Mouse (Mus musculus) neural tube, embryonic 12.5 days (tissue): ENCODE results near the gene Tnk1. TPM values are rescaled to one million over a fixed set of nuclear protein-coding genes. Genes with fewer than 3 reads are reported as not detected.
A peak's percentile ranks its signal among the peaks of the same experiment; 100 is the strongest.

ENCODE experiments used
- ATAC-seq: fragments of 200-750 bp; cut with Nextera tagmentation; 2 replicates; pipeline ENCODE4 v1.8.0; 2017; ENCODE audit warnings: low read depth, mild to moderate bottlenecking, moderate TSS enrichment, moderate library complexity; ENCODE audit not compliant: low FRiP score
- H3K27ac ChIP-seq: fragments of 300-500 bp; sonication (generic); 2 replicates; pipeline ENCODE4 v1.5.1; 2016
- H3K27me3 ChIP-seq: fragments of 300-500 bp; sonication (generic); replicated peaks from 2 replicates; pipeline ENCODE4 v1.6.1; 2016; ENCODE audit warnings: mild to moderate bottlenecking
- H3K36me3 ChIP-seq: fragments of 300-500 bp; sonication (generic); 2 replicates; pipeline ENCODE4 v1.6.1; 2016; ENCODE audit warnings: mild to moderate bottlenecking
- H3K4me1 ChIP-seq: fragments of 300-500 bp; sonication (generic); 2 replicates; pipeline ENCODE4 v1.6.1; 2016
- H3K4me2 ChIP-seq: fragments of 300-500 bp; sonication (generic); replicated peaks from 2 replicates; pipeline ENCODE4 v1.6.1; 2016; ENCODE audit warnings: mild to moderate bottlenecking
- H3K4me3 ChIP-seq: fragments of 300-500 bp; sonication (generic); 2 replicates; pipeline ENCODE4 v1.5.1; 2016
- H3K9ac ChIP-seq: fragments of 300-500 bp; sonication (generic); 2 replicates; pipeline ENCODE4 v1.6.1; 2016; ENCODE audit warnings: mild to moderate bottlenecking
- H3K9me3 ChIP-seq: fragments of 300-500 bp; sonication (generic); 2 replicates; pipeline ENCODE4 v1.6.1; 2016; ENCODE audit warnings: mild to moderate bottlenecking
- WGBS: fragments of 180-500 bp; shearing (Covaris S2); methylation state at CpG from one replicate; pipeline ENCODE4 v1.1.7; 2016; 5-methylcytosine and 5-hydroxymethylcytosine counted together
- polyA plus RNA-seq: library from polyadenylated mRNA; unstranded; fragments of >200 nt; fragmentation: Nextera tagmentation; extraction: Ambion mirVana; gene quantifications from 2 replicates; pipeline ENCODE4 v1.2.1, GENCODE M21; 2016

The Tnk1 gene
- polyA plus RNA-seq, 1 experiment from 2014 or later = 0.30 TPM

- no peak overlapping the region for H3K9ac ChIP-seq
- no peak overlapping the region for H3K4me3 ChIP-seq
- H3K4me2 ChIP-seq = no peak overlapping the region
- WGBS = 86% methylated on average over 8 of the region's 8 CpGs
- no peaks in the 10 kb centered on the region for H3K36me3 ChIP-seq
- H3K27ac ChIP-seq = no peak overlapping the region
- H3K27me3 ChIP-seq = peaks cover 11% of the 10 kb centered on the region; the same call in 1 of the 2 replicates
- peaks cover 20% of the 10 kb centered on the region for H3K4me1 ChIP-seq
- ATAC-seq = no peak
- H3K9me3 ChIP-seq = no peaks in the 10 kb centered on the region
Observed at GRCm38 (mm10) chr11:69884663-69885062, 26.1 kb upstream of the Tnk1 start.

- ATAC-seq = no peak
- WGBS = 83% methylated on average over 9 of the region's 9 CpGs
- no peak overlapping the region for H3K27ac ChIP-seq
- H3K9me3 ChIP-seq = no peaks in the 10 kb centered on the region
- H3K36me3 ChIP-seq = no peaks in the 10 kb centered on the region
- no peak overlapping the region for H3K9ac ChIP-seq
- peaks cover 13% of the 10 kb centered on the region; the same call in 1 of the 2 replicates for H3K27me3 ChIP-seq
- no peak overlapping the region for H3K4me2 ChIP-seq
- peaks cover 20% of the 10 kb centered on the region for H3K4me1 ChIP-seq
- H3K4me3 ChIP-seq = no peak overlapping the region
Observed at GRCm38 (mm10) chr11:69884240-69884639, 25.7 kb upstream of the Tnk1 start.

- Histone ChIP-seq H3K27me3 (peaks cover 13% of the 10 kb centered on the region; the same call in 1 of the 2 replicates), H3K4me2 (no peak overlapping the region), H3K9me3 (no peaks in the 10 kb centered on the region), H3K4me3 (no peak overlapping the region), H3K4me1 (peaks cover 26% of the 10 kb centered on the region), H3K36me3 (no peaks in the 10 kb centered on the region), H3K27ac (no peak overlapping the region), H3K9ac (no peak overlapping the region)
- ATAC-seq = no peak
- 85% methylated on average over 8 of the region's 8 CpGs for WGBS
Observed at GRCm38 (mm10) chr11:69883527-69884151, 25.1 kb upstream of the Tnk1 start.

GRCm38 (mm10) chr11:69883066-69883465 is 24.5 kb upstream of the Tnk1 start:
- H3K27ac ChIP-seq = no peak overlapping the region
- H3K9me3 ChIP-seq = no peaks in the 10 kb centered on the region
- H3K36me3 ChIP-seq = no peaks in the 10 kb centered on the region
- H3K27me3 ChIP-seq = peaks cover 13% of the 10 kb centered on the region; the same call in 1 of the 2 replicates
- H3K4me1 ChIP-seq = peaks cover 31% of the 10 kb centered on the region
- no peak overlapping the region for H3K9ac ChIP-seq
- H3K4me2 ChIP-seq = no peak overlapping the region
- no peak overlapping the region for H3K4me3 ChIP-seq
- 61% methylated on average over 4 of the region's 4 CpGs for WGBS
- no peak for ATAC-seq

- H3K4me2 ChIP-seq = peak overlapping the region; percentile 84
Observed at GRCm38 (mm10) chr11:69881787-69882670, 23.5 kb upstream of the Tnk1 start.

GRCm38 (mm10) chr11:69880853-69881603 is 22.5 kb upstream of the Tnk1 start, which contains the start of gene Kctd11:
TSS of gene Kctd11 (minus strand) at chr11:69881406.
- Histone ChIP-seq H3K27ac (peak within 1 kb of the TSS; percentile 26; the same call in 1 of the 2 replicates), H3K36me3 (no peaks in the 10 kb centered on the region), H3K9ac (peak within 1 kb of the TSS; percentile 54), H3K4me2 (peak within 1 kb of the TSS; percentile 84), H3K4me3 (peak within 1 kb of the TSS; percentile 46), H3K9me3 (no peaks in the 10 kb centered on the region), H3K4me1 (peaks cover 36% of the 10 kb centered on the region), H3K27me3 (peaks cover 13% of the 10 kb centered on the region; the same call in 1 of the 2 replicates)
- WGBS = under 1% methylated on average over 46 of the region's 46 CpGs
- ATAC-seq = peak; percentile 77

More at GRCm38 (mm10) chr11:69881787-69882670, 23.5 kb upstream of the Tnk1 start:
- 0 out of 2 replicates have a peak, but pooled peaks have one; percentile 13 for ATAC-seq
- Histone ChIP-seq H3K27me3 (peaks cover 13% of the 10 kb centered on the region; the same call in 1 of the 2 replicates), H3K9ac (no peak overlapping the region), H3K4me3 (peak overlapping the region; percentile 46), H3K9me3 (no peaks in the 10 kb centered on the region), H3K36me3 (no peaks in the 10 kb centered on the region), H3K4me1 (peaks cover 35% of the 10 kb centered on the region), H3K27ac (no peak overlapping the region)
- 64% methylated on average over 21 of the region's 21 CpGs for WGBS

- Histone ChIP-seq H3K9ac (peak overlapping the region; percentile 54), H3K9me3 (no peaks in the 10 kb centered on the region), H3K27me3 (peaks cover 13% of the 10 kb centered on the region; the same call in 1 of the 2 replicates), H3K4me3 (peak overlapping the region; percentile 46), H3K4me2 (peak overlapping the region; percentile 84), H3K36me3 (no peaks in the 10 kb centered on the region), H3K4me1 (peaks cover 36% of the 10 kb centered on the region), H3K27ac (0 out of 2 replicates have a peak overlapping the region, but pooled peaks have one; percentile 26)
- under 1% methylated on average over 18 of the region's 18 CpGs for WGBS
- ATAC-seq = peak; percentile 37; the same call in 1 of the 2 replicates
Observed at GRCm38 (mm10) chr11:69880506-69880852, 21.9 kb upstream of the Tnk1 start.

- ATAC-seq = no peak
- peaks cover 13% of the 10 kb centered on the region; the same call in 1 of the 2 replicates for H3K27me3 ChIP-seq
- WGBS = 64% methylated on average over 15 of the region's 15 CpGs
- no peak overlapping the region for H3K27ac ChIP-seq
- no peak overlapping the region for H3K4me3 ChIP-seq
- no peaks in the 10 kb centered on the region for H3K36me3 ChIP-seq
- H3K9me3 ChIP-seq = no peaks in the 10 kb centered on the region
- H3K9ac ChIP-seq = no peak overlapping the region
- H3K4me1 ChIP-seq = peaks cover 36% of the 10 kb centered on the region
- peak overlapping the region; percentile 84 for H3K4me2 ChIP-seq
Observed at GRCm38 (mm10) chr11:69879711-69880110, 21.2 kb upstream of the Tnk1 start.

- Histone ChIP-seq H3K27me3 (peaks cover 13% of the 10 kb centered on the region; the same call in 1 of the 2 replicates), H3K4me2 (0 out of 2 replicates have a peak overlapping the region, but pooled peaks have one; percentile 84), H3K4me3 (no peak overlapping the region), H3K27ac (no peak overlapping the region), H3K9ac (no peak overlapping the region), H3K36me3 (no peaks in the 10 kb centered on the region), H3K9me3 (no peaks in the 10 kb centered on the region), H3K4me1 (peaks cover 36% of the 10 kb centered on the region)
- no peak for ATAC-seq
- 91% methylated on average over 6 of the region's 6 CpGs for WGBS
Observed at GRCm38 (mm10) chr11:69878952-69879351, 20.4 kb upstream of the Tnk1 start.

GRCm38 (mm10) chr11:69878399-69878798 is 19.9 kb upstream of the Tnk1 start:
- Histone ChIP-seq H3K4me2 (0 out of 2 replicates have a peak overlapping the region, but pooled peaks have one; percentile 84), H3K4me1 (peaks cover 36% of the 10 kb centered on the region), H3K27me3 (peaks cover 13% of the 10 kb centered on the region; the same call in 1 of the 2 replicates), H3K9ac (no peak overlapping the region), H3K9me3 (no peaks in the 10 kb centered on the region), H3K4me3 (no peak overlapping the region), H3K27ac (no peak overlapping the region), H3K36me3 (no peaks in the 10 kb centered on the region)
- 77% methylated on average over 3 of the region's 3 CpGs for WGBS
- no peak for ATAC-seq

GRCm38 (mm10) chr11:69877878-69878277 is 19.3 kb upstream of the Tnk1 start, which contains the start of gene Tmem95:
TSS of gene Tmem95 (minus strand) at chr11:69878018.
- no peak within 1 kb of the TSS for H3K27ac ChIP-seq
- ATAC-seq = no peak
- H3K9me3 ChIP-seq = no peaks in the 10 kb centered on the region
- H3K4me1 ChIP-seq = peaks cover 36% of the 10 kb centered on the region
- no peaks in the 10 kb centered on the region for H3K36me3 ChIP-seq
- H3K9ac ChIP-seq = 0 out of 2 replicates have a peak within 1 kb of the TSS, but pooled peaks have one; percentile 26
- H3K27me3 ChIP-seq = peaks cover 13% of the 10 kb centered on the region; the same call in 1 of the 2 replicates
- peak within 1 kb of the TSS; percentile 84 for H3K4me2 ChIP-seq
- no peak within 1 kb of the TSS for H3K4me3 ChIP-seq
- WGBS = 94% methylated on average over 11 of the region's 11 CpGs
